Mouse (Mus musculus) telencephalon, adult 2 months (tissue): ENCODE measurements around the gene Hs6st1.

Source experiments
- DNase-seq: peaks from one replicate; pipeline ENCODE4 v3.0.0-alpha.2; 2011; ENCODE audit warnings: low read depth, low spot score

The Hs6st1 gene

GRCm38 (mm10) chr1:36064861-36065760 is 3.1 kb upstream of the Hs6st1 start:
- DNase-seq = peak; percentile 91

- no peak for DNase-seq
These were observed 2.4 kb upstream of the Hs6st1 start for GRCm38 (mm10) chr1:36065761-36066150.

- DNase-seq = no peak
These were observed 1.8 kb upstream of the Hs6st1 start for GRCm38 (mm10) chr1:36066216-36066980.

GRCm38 (mm10) chr1:36067201-36067600 is 999 bp upstream of the Hs6st1 start:
- DNase-seq = no peak

- DNase-seq = no peak
These were observed 589 bp upstream of the Hs6st1 start for GRCm38 (mm10) chr1:36067611-36068010.

- DNase-seq = no peak
These were observed 426 bp downstream of the Hs6st1 start for GRCm38 (mm10) chr1:36068531-36069120.

- no peak for DNase-seq
These were observed 1.1 kb downstream of the Hs6st1 start for GRCm38 (mm10) chr1:36069291-36069771.

GRCm38 (mm10) chr1:36070190-36070589 is 2.0 kb downstream of the Hs6st1 start:
- no peak for DNase-seq

- DNase-seq = no peak
These were observed 2.5 kb downstream of the Hs6st1 start for GRCm38 (mm10) chr1:36070740-36071139.

- DNase-seq = no peak
These were observed 3.0 kb downstream of the Hs6st1 start for GRCm38 (mm10) chr1:36071176-36071575.

- no peak for DNase-seq
These were observed 3.4 kb downstream of the Hs6st1 start for GRCm38 (mm10) chr1:36071611-36072010.

- DNase-seq = no peak
These were observed 4.7 kb downstream of the Hs6st1 start for GRCm38 (mm10) chr1:36072588-36073556.

GRCm38 (mm10) chr1:36073566-36073965 is 5.4 kb downstream of the Hs6st1 start:
- no peak for DNase-seq

- no peak for DNase-seq
These were observed 6.0 kb downstream of the Hs6st1 start for GRCm38 (mm10) chr1:36074197-36074596.

- no peak for DNase-seq
These were observed 6.8 kb downstream of the Hs6st1 start for GRCm38 (mm10) chr1:36074968-36075367.

GRCm38 (mm10) chr1:36075652-36076051 is 7.5 kb downstream of the Hs6st1 start:
- no peak for DNase-seq

GRCm38 (mm10) chr1:36077084-36077483 is 8.9 kb downstream of the Hs6st1 start:
- no peak for DNase-seq

- no peak for DNase-seq
These were observed 10.1 kb downstream of the Hs6st1 start for GRCm38 (mm10) chr1:36078250-36078649.

GRCm38 (mm10) chr1:36079679-36080078 is 11.5 kb downstream of the Hs6st1 start:
- DNase-seq = no peak

- DNase-seq = no peak
These were observed 12.8 kb downstream of the Hs6st1 start for GRCm38 (mm10) chr1:36080974-36081373.

- DNase-seq = no peak
These were observed 14.0 kb downstream of the Hs6st1 start for GRCm38 (mm10) chr1:36082184-36082583.
